Mouse (Mus musculus): ENCODE results near the gene Ascc3. TPM values are rescaled to one million over a fixed set of nuclear protein-coding genes. Genes with fewer than 3 reads are reported as not detected.
A peak's percentile ranks its signal among the peaks of the same experiment; 100 is the strongest.

Ascc3 gene
- polyA plus RNA-seq, 1 experiment from 2014 or later: 15.0 TPM

DNA sequence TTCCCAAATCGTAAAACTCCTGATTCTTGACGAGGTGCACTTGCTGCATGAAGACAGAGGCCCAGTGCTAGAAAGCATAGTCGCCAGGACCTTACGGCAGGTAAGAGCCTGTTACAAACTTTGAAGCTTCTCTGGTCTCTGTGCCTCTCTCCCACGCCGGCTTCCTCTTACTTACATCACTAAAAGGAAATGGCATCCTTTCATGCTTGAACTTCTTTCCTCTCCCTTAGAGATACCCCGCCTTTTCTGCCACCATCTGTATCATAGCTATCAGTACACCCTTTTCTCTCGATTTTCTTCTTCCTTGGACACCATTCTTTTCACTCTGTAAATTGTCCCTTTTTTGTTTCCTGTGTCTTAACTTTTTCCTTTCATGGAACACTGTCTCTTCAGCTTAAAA, 58.1 kb downstream of the Ascc3 start:
- no peak overlapping the region for H3K4me2 ChIP-seq (ENCODE audit: low read length)
- H3K27me3 ChIP-seq (replicated peaks; ENCODE audit: control insufficient read depth, insufficient read depth, low read length): no peaks in the 10 kb centered on the region
- H3K36me3 ChIP-seq (ENCODE audit: control insufficient read depth, insufficient read depth, low read length): peaks cover 7% of the 10 kb centered on the region; the same call in 1 of the 2 replicates
- ATAC-seq (no peak), DNase-seq (ENCODE audit: low spot score) (no peak)
- no peak overlapping the region for H3K9ac ChIP-seq (ENCODE audit: low read length)
- H3K4me1 ChIP-seq (ENCODE audit: control insufficient read depth, insufficient read depth, low read length): no peaks in the 10 kb centered on the region
- no peak overlapping the region for H3K4me3 ChIP-seq (ENCODE audit: low read depth, low read length)
- 89% methylated on average over 8 of the region's 8 CpGs for WGBS
- no peak overlapping the region for H3K27ac ChIP-seq (ENCODE audit: low read depth, low read length)
- H3K9me3 ChIP-seq (replicated peaks; ENCODE audit: control insufficient read depth, low read length): no peaks in the 10 kb centered on the region

DNA sequence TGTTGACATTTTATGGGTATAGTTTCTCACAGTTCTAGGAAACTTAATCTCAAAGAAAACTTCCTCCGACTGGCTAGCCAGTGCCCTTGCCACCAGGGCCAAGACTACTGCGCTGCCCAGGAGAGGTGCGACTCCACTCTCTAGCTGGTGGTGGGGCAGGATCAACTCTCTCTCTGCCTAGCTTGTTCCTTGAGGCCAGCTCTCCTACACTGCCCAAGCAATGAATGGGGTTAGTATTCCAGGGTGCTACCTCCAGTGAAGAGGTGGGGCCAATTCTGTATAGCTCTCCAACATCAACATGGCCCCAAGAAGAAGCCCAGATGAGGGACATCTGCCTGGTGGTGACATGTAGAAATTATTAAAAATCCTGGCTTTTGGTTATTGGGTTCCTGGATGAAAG, 61.1 kb downstream of the Ascc3 start:
- no peak overlapping the region for H3K4me3 ChIP-seq (ENCODE audit: low read depth, low read length)
- H3K36me3 ChIP-seq (ENCODE audit: control insufficient read depth, insufficient read depth, low read length): peaks cover 7% of the 10 kb centered on the region; the same call in 1 of the 2 replicates
- H3K27ac ChIP-seq (ENCODE audit: low read depth, low read length): no peak overlapping the region

DNA sequence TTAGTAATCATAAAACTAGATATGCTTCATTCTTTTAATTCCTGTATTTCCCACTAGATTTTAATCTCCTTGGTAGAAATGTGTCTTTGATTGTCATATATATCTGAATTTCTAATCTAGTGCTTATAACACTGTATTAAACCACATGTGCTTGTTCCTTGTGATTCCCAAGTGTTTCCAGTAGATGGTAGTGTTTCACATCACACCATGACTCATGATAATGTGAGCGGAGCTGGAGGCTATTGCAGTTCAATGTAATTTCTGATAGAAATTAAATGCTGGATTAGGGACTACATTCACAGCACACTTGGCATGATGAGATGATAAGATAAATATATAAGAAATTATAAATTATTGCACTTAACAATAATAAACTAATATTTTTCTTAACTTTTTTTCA, 64.9 kb downstream of the Ascc3 start:
- no peak overlapping the region for H3K4me2 ChIP-seq (ENCODE audit: low read length)
- no peaks in the 10 kb centered on the region for H3K9me3 ChIP-seq (replicated peaks; ENCODE audit: control insufficient read depth, low read length)
- H3K27ac ChIP-seq (ENCODE audit: low read depth, low read length): no peak overlapping the region
- peaks cover 7% of the 10 kb centered on the region; the same call in 1 of the 2 replicates for H3K36me3 ChIP-seq (ENCODE audit: control insufficient read depth, insufficient read depth, low read length)
- no peaks in the 10 kb centered on the region for H3K4me1 ChIP-seq (ENCODE audit: control insufficient read depth, insufficient read depth, low read length)
- DNase-seq (ENCODE audit: low spot score) (peak; percentile 75), ATAC-seq (peak; percentile 88)
- H3K27me3 ChIP-seq (replicated peaks; ENCODE audit: control insufficient read depth, insufficient read depth, low read length): no peaks in the 10 kb centered on the region
- H3K4me3 ChIP-seq (ENCODE audit: low read depth, low read length): no peak overlapping the region
- no peak overlapping the region for H3K9ac ChIP-seq (ENCODE audit: low read length)
- WGBS: 46% methylated on average over 1 of the region's 1 CpGs

More for the DNA sequence above, 61.1 kb downstream of the Ascc3 start:
- Histone ChIP-seq H3K4me2 (ENCODE audit: low read length) (no peak overlapping the region), H3K9ac (ENCODE audit: low read length) (no peak overlapping the region), H3K4me1 (ENCODE audit: control insufficient read depth, insufficient read depth, low read length) (no peaks in the 10 kb centered on the region), H3K27me3 (replicated peaks; ENCODE audit: control insufficient read depth, insufficient read depth, low read length) (no peaks in the 10 kb centered on the region), H3K9me3 (replicated peaks; ENCODE audit: control insufficient read depth, low read length) (no peaks in the 10 kb centered on the region)
- 91% methylated on average over 3 of the region's 3 CpGs for WGBS
- ATAC-seq (no peak), DNase-seq (ENCODE audit: low spot score) (no peak)

DNA sequence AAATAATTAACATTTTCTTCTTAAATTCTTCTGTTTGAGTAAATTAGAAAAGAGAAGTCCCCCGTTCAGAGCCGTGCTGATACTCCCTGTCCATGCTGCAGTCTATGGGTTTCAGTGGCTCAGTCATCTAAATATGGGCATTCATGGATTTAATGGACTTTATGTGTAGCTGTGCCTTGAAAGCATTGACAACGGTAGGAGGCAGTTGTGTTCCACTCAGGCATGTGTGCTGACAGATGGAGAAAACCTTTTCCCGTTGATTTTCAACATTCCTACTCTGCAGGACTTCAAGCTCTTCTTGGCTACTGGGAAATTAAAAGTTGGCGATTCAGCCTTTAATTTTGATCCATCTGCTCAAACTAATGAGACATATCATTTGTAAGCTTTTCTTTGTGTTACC, 79.0 kb downstream of the Ascc3 start:
- Histone ChIP-seq H3K27ac (ENCODE audit: low read depth, low read length) (no peak overlapping the region), H3K9ac (ENCODE audit: low read length) (no peak overlapping the region), H3K4me1 (ENCODE audit: control insufficient read depth, insufficient read depth, low read length) (no peaks in the 10 kb centered on the region), H3K4me2 (ENCODE audit: low read length) (no peak overlapping the region), H3K36me3 (ENCODE audit: control insufficient read depth, insufficient read depth, low read length) (no peaks in the 10 kb centered on the region), H3K4me3 (ENCODE audit: low read depth, low read length) (no peak overlapping the region), H3K27me3 (replicated peaks; ENCODE audit: control insufficient read depth, insufficient read depth, low read length) (no peaks in the 10 kb centered on the region), H3K9me3 (replicated peaks; ENCODE audit: control insufficient read depth, low read length) (no peaks in the 10 kb centered on the region)
- ATAC-seq: peak; percentile 71; the same call in 1 of the 2 replicates
- DNase-seq (ENCODE audit: low spot score): peak; percentile 60
- 11% methylated on average over 5 of the region's 5 CpGs for WGBS

DNA sequence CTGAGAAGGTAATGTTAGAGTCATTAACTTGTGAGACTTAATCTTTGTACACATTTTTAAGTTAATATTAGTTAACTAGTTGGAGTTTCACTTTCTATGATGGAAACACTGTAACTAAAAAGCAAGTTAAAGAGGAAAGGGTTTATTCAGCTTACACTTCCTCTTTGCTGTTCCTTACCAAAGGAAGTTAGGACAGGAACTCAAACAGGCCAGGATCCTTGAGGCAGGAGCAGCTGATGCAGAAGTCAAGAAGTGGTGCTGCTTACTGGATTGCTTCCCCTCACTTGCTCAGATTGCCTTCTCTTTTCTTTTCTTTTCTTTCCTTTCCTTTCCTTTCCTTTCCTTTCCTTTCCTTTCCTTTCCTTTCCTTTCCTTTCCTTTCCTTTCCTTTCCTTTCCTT, 97.9 kb downstream of the Ascc3 start:
- Histone ChIP-seq H3K27me3 (replicated peaks; ENCODE audit: control insufficient read depth, insufficient read depth, low read length) (no peaks in the 10 kb centered on the region), H3K27ac (ENCODE audit: low read depth, low read length) (no peak overlapping the region), H3K9me3 (replicated peaks; ENCODE audit: control insufficient read depth, low read length) (no peaks in the 10 kb centered on the region), H3K4me3 (ENCODE audit: low read depth, low read length) (no peak overlapping the region), H3K9ac (ENCODE audit: low read length) (no peak overlapping the region), H3K4me1 (ENCODE audit: control insufficient read depth, insufficient read depth, low read length) (no peaks in the 10 kb centered on the region), H3K4me2 (ENCODE audit: low read length) (no peak overlapping the region), H3K36me3 (ENCODE audit: control insufficient read depth, insufficient read depth, low read length) (no peaks in the 10 kb centered on the region)
- no peak for ATAC-seq
- DNase-seq (ENCODE audit: low spot score): no peak

DNA sequence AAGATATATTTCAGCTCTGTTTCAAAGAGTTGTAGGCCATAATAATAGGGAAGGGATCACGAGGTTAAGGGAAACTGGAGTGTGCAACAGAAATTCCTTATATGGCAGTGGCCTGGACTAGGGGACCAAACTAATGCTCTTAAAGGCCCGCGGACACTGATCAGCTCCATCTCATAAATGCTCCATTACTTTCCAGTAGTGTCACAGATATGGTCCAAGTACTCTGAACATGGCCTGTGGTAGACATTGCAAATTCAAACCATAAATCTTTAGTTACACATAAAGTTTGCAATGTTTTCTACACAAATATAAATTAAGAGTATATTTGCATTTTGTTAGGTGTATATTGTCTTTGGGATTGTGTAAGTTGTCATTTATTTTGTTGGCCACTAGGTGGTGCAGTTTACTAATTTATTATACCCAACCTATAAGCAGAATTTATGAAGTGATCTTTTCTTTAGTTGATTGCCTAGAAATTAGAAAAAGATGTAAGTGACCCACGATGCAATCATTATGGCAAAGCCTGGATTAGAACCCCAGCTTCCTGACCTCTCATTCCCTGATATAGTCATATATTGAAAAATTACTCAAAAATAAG, 106.5 kb downstream of the Ascc3 start:
- Histone ChIP-seq H3K36me3 (ENCODE audit: control insufficient read depth, insufficient read depth, low read length) (no peaks in the 10 kb centered on the region), H3K4me1 (ENCODE audit: control insufficient read depth, insufficient read depth, low read length) (no peaks in the 10 kb centered on the region), H3K4me3 (ENCODE audit: low read depth, low read length) (no peak overlapping the region), H3K9ac (ENCODE audit: low read length) (no peak overlapping the region), H3K9me3 (replicated peaks; ENCODE audit: control insufficient read depth, low read length) (no peaks in the 10 kb centered on the region), H3K27me3 (replicated peaks; ENCODE audit: control insufficient read depth, insufficient read depth, low read length) (no peaks in the 10 kb centered on the region), H3K4me2 (ENCODE audit: low read length) (no peak overlapping the region), H3K27ac (ENCODE audit: low read depth, low read length) (no peak overlapping the region)
- ATAC-seq: peak; percentile 82
- 66% methylated on average over 4 of the region's 4 CpGs for WGBS
- peak; percentile 74 for DNase-seq (ENCODE audit: low spot score)

DNA sequence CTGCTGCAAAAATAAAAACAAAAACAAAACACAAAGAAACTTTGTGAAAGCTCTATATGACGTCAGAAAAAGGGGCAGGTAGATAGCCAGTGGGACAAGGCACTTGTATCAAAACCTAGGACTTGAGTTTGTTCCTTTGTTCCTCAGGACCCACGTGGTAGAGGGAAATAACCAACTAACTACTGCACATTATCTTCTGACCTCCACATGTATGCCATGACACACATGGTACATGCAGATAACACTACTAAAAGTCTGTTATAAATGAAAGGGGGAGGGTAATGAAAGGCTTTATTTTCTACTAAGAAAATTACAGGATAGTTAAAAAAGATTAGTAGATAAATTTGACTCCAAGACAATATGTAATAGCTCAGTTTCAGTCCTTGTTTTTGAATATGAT, 109.3 kb downstream of the Ascc3 start:
- no peak overlapping the region for H3K27ac ChIP-seq (ENCODE audit: low read depth, low read length)
- no peak overlapping the region for H3K9ac ChIP-seq (ENCODE audit: low read length)
- WGBS: 67% methylated on average over 2 of the region's 2 CpGs
- H3K27me3 ChIP-seq (replicated peaks; ENCODE audit: control insufficient read depth, insufficient read depth, low read length): no peaks in the 10 kb centered on the region
- no peaks in the 10 kb centered on the region for H3K9me3 ChIP-seq (replicated peaks; ENCODE audit: control insufficient read depth, low read length)
- DNase-seq (ENCODE audit: low spot score) (no peak), ATAC-seq (no peak)
- H3K4me1 ChIP-seq (ENCODE audit: control insufficient read depth, insufficient read depth, low read length): no peaks in the 10 kb centered on the region
- H3K4me3 ChIP-seq (ENCODE audit: low read depth, low read length): no peak overlapping the region
- H3K4me2 ChIP-seq (ENCODE audit: low read length): no peak overlapping the region
- H3K36me3 ChIP-seq (ENCODE audit: control insufficient read depth, insufficient read depth, low read length): no peaks in the 10 kb centered on the region

DNA sequence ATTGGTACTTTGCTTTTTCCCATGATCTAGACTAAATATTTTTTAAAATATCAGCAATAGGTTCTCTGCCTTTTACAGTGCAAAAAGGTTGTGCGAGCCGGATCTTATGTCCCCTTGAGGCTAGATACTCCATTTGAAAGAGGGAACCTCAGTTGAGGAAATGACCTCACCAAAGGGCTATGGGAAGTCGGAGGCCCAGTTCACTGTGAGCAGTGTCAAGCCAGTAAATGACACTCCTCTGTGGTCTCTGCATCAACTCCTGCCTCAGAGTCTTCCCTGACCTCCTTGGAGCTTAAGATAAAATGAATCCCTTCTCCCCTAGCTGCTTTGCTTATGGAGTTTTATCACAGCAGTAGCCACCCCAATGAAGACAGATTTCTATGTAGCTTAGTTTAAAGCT, 109.9 kb downstream of the Ascc3 start:
- H3K27ac ChIP-seq (ENCODE audit: low read depth, low read length): no peak overlapping the region
- 83% methylated on average over 3 of the region's 3 CpGs for WGBS
- H3K4me3 ChIP-seq (ENCODE audit: low read depth, low read length): no peak overlapping the region
- no peaks in the 10 kb centered on the region for H3K36me3 ChIP-seq (ENCODE audit: control insufficient read depth, insufficient read depth, low read length)
- no peaks in the 10 kb centered on the region for H3K9me3 ChIP-seq (replicated peaks; ENCODE audit: control insufficient read depth, low read length)
- no peak for DNase-seq (ENCODE audit: low spot score)
- no peaks in the 10 kb centered on the region for H3K27me3 ChIP-seq (replicated peaks; ENCODE audit: control insufficient read depth, insufficient read depth, low read length)
- no peak overlapping the region for H3K9ac ChIP-seq (ENCODE audit: low read length)
- no peak overlapping the region for H3K4me2 ChIP-seq (ENCODE audit: low read length)
- no peak for ATAC-seq
- no peaks in the 10 kb centered on the region for H3K4me1 ChIP-seq (ENCODE audit: control insufficient read depth, insufficient read depth, low read length)

DNA sequence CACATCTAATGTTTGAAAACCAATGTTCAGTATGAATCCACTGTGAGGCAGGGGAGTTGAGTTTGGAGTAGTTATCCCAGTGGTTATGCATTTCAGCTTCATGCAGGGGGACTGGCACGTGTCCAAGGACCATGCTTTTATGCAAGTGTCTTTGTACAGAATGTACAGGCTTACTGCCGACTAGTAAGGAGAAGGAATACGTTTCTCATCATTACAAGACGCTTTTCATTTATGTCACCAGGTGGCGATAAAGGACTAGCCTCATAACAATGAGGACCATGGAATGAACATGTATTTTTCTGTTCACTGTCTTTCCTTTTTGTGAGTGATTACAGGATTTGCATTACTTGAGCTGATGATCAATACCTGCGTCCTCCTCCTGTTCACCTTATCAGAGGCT, 111.7 kb downstream of the Ascc3 start:
- Histone ChIP-seq H3K27me3 (replicated peaks; ENCODE audit: control insufficient read depth, insufficient read depth, low read length) (no peaks in the 10 kb centered on the region), H3K4me2 (ENCODE audit: low read length) (no peak overlapping the region), H3K4me1 (ENCODE audit: control insufficient read depth, insufficient read depth, low read length) (no peaks in the 10 kb centered on the region), H3K27ac (ENCODE audit: low read depth, low read length) (no peak overlapping the region), H3K4me3 (ENCODE audit: low read depth, low read length) (no peak overlapping the region), H3K9ac (ENCODE audit: low read length) (no peak overlapping the region), H3K36me3 (ENCODE audit: control insufficient read depth, insufficient read depth, low read length) (no peaks in the 10 kb centered on the region), H3K9me3 (replicated peaks; ENCODE audit: control insufficient read depth, low read length) (no peaks in the 10 kb centered on the region)
- DNase-seq (ENCODE audit: low spot score) (peak; percentile 94), ATAC-seq (peak; percentile 94)
- WGBS: 12% methylated on average over 6 of the region's 6 CpGs

Measured in forebrain, embryonic 14.5 days (tissue).